Mouse (Mus musculus) adrenal gland, adult 10 weeks (tissue): ENCODE results near the gene Cstb. TPM values are rescaled to one million over a fixed set of nuclear protein-coding genes. Genes with fewer than 3 reads are reported as not detected.

Experiments
- polyA plus RNA-seq: library from polyadenylated mRNA; stranded (reverse); fragments of 350-450 nt; fragmentation: Illumina TruSeq; extraction: RNeasy Lipid Tissue Mini Kit (QIAGEN cat#74804); gene quantifications from one replicate; pipeline ENCODE4 v1.2.3, GENCODE M21; 2014; ENCODE audit warnings: low read depth, low replicate concordance

Gene Cstb
- polyA plus RNA-seq: 133 TPM

GRCm38 (mm10) chr10:78425181-78426041 lies at the start of gene Cstb:
TSS of gene Cstb (plus strand) at chr10:78425669.

GRCm38 (mm10) chr10:78412319-78413151 lies 12.9 kb upstream of the Cstb start, which contains the start of gene Rrp1:
TSS of gene Rrp1 (minus strand) at chr10:78413043.

GRCm38 (mm10) chr10:78464792-78465207 lies 39.3 kb downstream of the Cstb start, which contains the start of gene Pdxk:
TSS of gene Pdxk (minus strand) at chr10:78464975.

Other genes starting within 250 kb of the Cstb start
- 5.3 TPM for gene Pwp2, start 240.5 kb upstream of the Cstb start, polyA plus RNA-seq
- gene Trappc10, start 181.0 kb upstream of the Cstb start, polyA plus RNA-seq: 17.6 TPM
- gene Agpat3, start 73.2 kb upstream of the Cstb start, polyA plus RNA-seq: 52.9 TPM
- gene Rrp1, start 12.6 kb upstream of the Cstb start, polyA plus RNA-seq: 39.0 TPM
- gene Pdxk, start 39.3 kb downstream of the Cstb start, polyA plus RNA-seq: 6.5 TPM
- not detected for gene Olfr1358, start 91.8 kb downstream of the Cstb start, polyA plus RNA-seq
- 9.7 TPM for gene Ilvbl, start 148.7 kb downstream of the Cstb start, polyA plus RNA-seq
- gene Syde1, start 166.3 kb downstream of the Cstb start, polyA plus RNA-seq: 11.4 TPM
- gene Olfr1357, start 192.4 kb downstream of the Cstb start, polyA plus RNA-seq: not detected